Mouse (Mus musculus) intestine, embryonic 15.5 days (tissue): ENCODE results near the gene Zfp697. TPM values are rescaled to one million over a fixed set of nuclear protein-coding genes. Genes with fewer than 3 reads are reported as not detected.

Experiments used
- ATAC-seq: fragments of 200-750 bp; cut with Nextera tagmentation; 2 replicates; pipeline ENCODE4 v1.8.0; 2017; ENCODE audit warnings: moderate TSS enrichment, moderate library complexity
- H3K27ac ChIP-seq: fragments of 300-500 bp; sonication (generic); 2 replicates; pipeline ENCODE4 v1.5.1; 2015; ENCODE audit warnings: mild to moderate bottlenecking, inconsistent platforms
- H3K27me3 ChIP-seq: fragments of 300-500 bp; sonication (generic); replicated peaks from 2 replicates; pipeline ENCODE4 v1.6.1; 2015; ENCODE audit warnings: inconsistent platforms
- H3K36me3 ChIP-seq: fragments of 300-500 bp; sonication (generic); 2 replicates; pipeline ENCODE4 v1.6.1; 2015; ENCODE audit warnings: inconsistent platforms
- H3K4me1 ChIP-seq: fragments of 300-500 bp; sonication (generic); replicated peaks from 2 replicates; pipeline ENCODE4 v1.6.1; 2015; ENCODE audit warnings: inconsistent platforms
- H3K4me2 ChIP-seq: fragments of 300-500 bp; sonication (generic); replicated peaks from 2 replicates; pipeline ENCODE4 v1.6.1; 2015; ENCODE audit warnings: mild to moderate bottlenecking, inconsistent platforms
- H3K4me3 ChIP-seq: fragments of 300-500 bp; sonication (generic); replicated peaks from 2 replicates; pipeline ENCODE4 v1.5.1; 2015; ENCODE audit warnings: inconsistent platforms
- H3K9ac ChIP-seq: fragments of 300-500 bp; sonication (generic); 2 replicates; pipeline ENCODE4 v1.6.1; 2015; ENCODE audit warnings: inconsistent platforms
- H3K9me3 ChIP-seq: fragments of 300-500 bp; sonication (generic); 2 replicates; pipeline ENCODE4 v1.6.1; 2016; ENCODE audit warnings: inconsistent platforms
- WGBS: fragments of 180-500 bp; shearing (Covaris S2); methylation state at CpG from one replicate; pipeline ENCODE4 v1.1.7; 2015; 5-methylcytosine and 5-hydroxymethylcytosine counted together
- polyA plus RNA-seq: library from polyadenylated mRNA; unstranded; fragments of >200 nt; fragmentation: Nextera tagmentation; extraction: Ambion mirVana; gene quantifications from 2 replicates; pipeline ENCODE4 v1.2.1, GENCODE M21; 2015

The Zfp697 gene
- polyA plus RNA-seq, 1 experiment from 2014 or later = 7.1 TPM

- Histone ChIP-seq H3K27me3 (no peaks in the 10 kb centered on the region), H3K4me1 (no peaks in the 10 kb centered on the region), H3K27ac (no peak overlapping the region), H3K4me2 (no peak overlapping the region), H3K36me3 (no peaks in the 10 kb centered on the region), H3K9me3 (no peaks in the 10 kb centered on the region), H3K4me3 (no peak overlapping the region), H3K9ac (no peak overlapping the region)
- WGBS = 21% methylated on average over 8 of the region's 8 CpGs
- ATAC-seq = peak; percentile 71
Measured at GRCm38 (mm10) chr3:98348705-98349104, 33.6 kb upstream of the Zfp697 start.

GRCm38 (mm10) chr3:98353892-98354291, 28.4 kb upstream of the Zfp697 start:
- WGBS = 29% methylated on average over 7 of the region's 7 CpGs
- H3K4me2 ChIP-seq = no peak overlapping the region
- no peak overlapping the region for H3K9ac ChIP-seq
- no peaks in the 10 kb centered on the region for H3K9me3 ChIP-seq
- no peaks in the 10 kb centered on the region for H3K27me3 ChIP-seq
- H3K4me3 ChIP-seq = no peak overlapping the region
- H3K36me3 ChIP-seq = no peaks in the 10 kb centered on the region
- no peak for ATAC-seq
- no peaks in the 10 kb centered on the region for H3K4me1 ChIP-seq
- H3K27ac ChIP-seq = no peak overlapping the region

GRCm38 (mm10) chr3:98355344-98356025, 26.8 kb upstream of the Zfp697 start:
- Histone ChIP-seq H3K4me3 (no peak overlapping the region), H3K27me3 (no peaks in the 10 kb centered on the region), H3K4me1 (no peaks in the 10 kb centered on the region), H3K9ac (no peak overlapping the region), H3K27ac (no peak overlapping the region), H3K36me3 (no peaks in the 10 kb centered on the region), H3K4me2 (no peak overlapping the region), H3K9me3 (no peaks in the 10 kb centered on the region)
- ATAC-seq = 0 out of 2 replicates have a peak, but pooled peaks have one; percentile 31
- 63% methylated on average over 10 of the region's 10 CpGs for WGBS

GRCm38 (mm10) chr3:98356026-98356365, 26.3 kb upstream of the Zfp697 start:
- H3K9ac ChIP-seq = no peak overlapping the region
- no peaks in the 10 kb centered on the region for H3K4me1 ChIP-seq
- H3K9me3 ChIP-seq = no peaks in the 10 kb centered on the region
- no peak overlapping the region for H3K27ac ChIP-seq
- 0 out of 2 replicates have a peak, but pooled peaks have one; percentile 4 for ATAC-seq
- H3K4me3 ChIP-seq = no peak overlapping the region
- WGBS = 65% methylated on average over 6 of the region's 6 CpGs
- H3K27me3 ChIP-seq = no peaks in the 10 kb centered on the region
- H3K36me3 ChIP-seq = no peaks in the 10 kb centered on the region
- no peak overlapping the region for H3K4me2 ChIP-seq

- H3K36me3 ChIP-seq = no peaks in the 10 kb centered on the region
- no peak overlapping the region for H3K4me2 ChIP-seq
- H3K4me1 ChIP-seq = no peaks in the 10 kb centered on the region
- no peak overlapping the region for H3K27ac ChIP-seq
- WGBS = 69% methylated on average over 3 of the region's 3 CpGs
- H3K27me3 ChIP-seq = no peaks in the 10 kb centered on the region
- H3K9ac ChIP-seq = no peak overlapping the region
- H3K9me3 ChIP-seq = no peaks in the 10 kb centered on the region
- no peak for ATAC-seq
- H3K4me3 ChIP-seq = no peak overlapping the region
Measured at GRCm38 (mm10) chr3:98356632-98357370, 25.5 kb upstream of the Zfp697 start.

GRCm38 (mm10) chr3:98362753-98363152, 19.5 kb upstream of the Zfp697 start:
- no peaks in the 10 kb centered on the region for H3K27me3 ChIP-seq
- no peaks in the 10 kb centered on the region for H3K4me1 ChIP-seq
- 34% methylated on average over 2 of the region's 2 CpGs for WGBS
- no peaks in the 10 kb centered on the region for H3K9me3 ChIP-seq
- H3K36me3 ChIP-seq = no peaks in the 10 kb centered on the region
- ATAC-seq = peak; percentile 62; the same call in 1 of the 2 replicates
- H3K27ac ChIP-seq = no peak overlapping the region
- H3K4me3 ChIP-seq = no peak overlapping the region
- no peak overlapping the region for H3K9ac ChIP-seq
- no peak overlapping the region for H3K4me2 ChIP-seq

GRCm38 (mm10) chr3:98366086-98366485, 16.2 kb upstream of the Zfp697 start:
- H3K4me2 ChIP-seq = no peak overlapping the region
- 76% methylated on average over 3 of the region's 3 CpGs for WGBS
- no peak for ATAC-seq
- H3K36me3 ChIP-seq = no peaks in the 10 kb centered on the region
- no peak overlapping the region for H3K9ac ChIP-seq
- H3K27me3 ChIP-seq = no peaks in the 10 kb centered on the region
- no peaks in the 10 kb centered on the region for H3K9me3 ChIP-seq
- H3K27ac ChIP-seq = no peak overlapping the region
- no peaks in the 10 kb centered on the region for H3K4me1 ChIP-seq
- no peak overlapping the region for H3K4me3 ChIP-seq

- ATAC-seq = no peak
- no peaks in the 10 kb centered on the region for H3K9me3 ChIP-seq
- no peak overlapping the region for H3K4me2 ChIP-seq
- no peaks in the 10 kb centered on the region for H3K27me3 ChIP-seq
- H3K36me3 ChIP-seq = no peaks in the 10 kb centered on the region
- H3K9ac ChIP-seq = no peak overlapping the region
- no peak overlapping the region for H3K4me3 ChIP-seq
- WGBS = 72% methylated on average over 4 of the region's 4 CpGs
- no peaks in the 10 kb centered on the region for H3K4me1 ChIP-seq
- H3K27ac ChIP-seq = no peak overlapping the region
Measured at GRCm38 (mm10) chr3:98366823-98367222, 15.4 kb upstream of the Zfp697 start.

- 58% methylated on average over 4 of the region's 4 CpGs for WGBS
- Histone ChIP-seq H3K9ac (no peak overlapping the region), H3K4me3 (no peak overlapping the region), H3K9me3 (no peaks in the 10 kb centered on the region), H3K36me3 (no peaks in the 10 kb centered on the region), H3K4me1 (no peaks in the 10 kb centered on the region), H3K27me3 (no peaks in the 10 kb centered on the region), H3K4me2 (no peak overlapping the region), H3K27ac (no peak overlapping the region)
- ATAC-seq = no peak
Measured at GRCm38 (mm10) chr3:98368283-98368682, 14.0 kb upstream of the Zfp697 start.

GRCm38 (mm10) chr3:98368776-98369175, 13.5 kb upstream of the Zfp697 start:
- Histone ChIP-seq H3K36me3 (no peaks in the 10 kb centered on the region), H3K9me3 (no peaks in the 10 kb centered on the region), H3K27ac (no peak overlapping the region), H3K4me1 (no peaks in the 10 kb centered on the region), H3K4me2 (no peak overlapping the region), H3K4me3 (no peak overlapping the region), H3K27me3 (no peaks in the 10 kb centered on the region), H3K9ac (no peak overlapping the region)
- no peak for ATAC-seq
- 98% methylated on average over 2 of the region's 2 CpGs for WGBS

GRCm38 (mm10) chr3:98374062-98374719, 8.1 kb upstream of the Zfp697 start:
- 49% methylated on average over 3 of the region's 3 CpGs for WGBS
- no peak for ATAC-seq
- no peaks in the 10 kb centered on the region for H3K27me3 ChIP-seq
- H3K27ac ChIP-seq = no peak overlapping the region
- H3K4me3 ChIP-seq = no peak overlapping the region
- no peaks in the 10 kb centered on the region for H3K9me3 ChIP-seq
- H3K4me1 ChIP-seq = no peaks in the 10 kb centered on the region
- no peak overlapping the region for H3K9ac ChIP-seq
- H3K36me3 ChIP-seq = no peaks in the 10 kb centered on the region
- H3K4me2 ChIP-seq = no peak overlapping the region

- H3K4me3 ChIP-seq = no peak overlapping the region
- ATAC-seq = no peak
- WGBS = 78% methylated on average over 5 of the region's 5 CpGs
- no peaks in the 10 kb centered on the region for H3K36me3 ChIP-seq
- H3K27me3 ChIP-seq = no peaks in the 10 kb centered on the region
- no peak overlapping the region for H3K9ac ChIP-seq
- H3K9me3 ChIP-seq = no peaks in the 10 kb centered on the region
- H3K4me1 ChIP-seq = no peaks in the 10 kb centered on the region
- no peak overlapping the region for H3K27ac ChIP-seq
- H3K4me2 ChIP-seq = no peak overlapping the region
Measured at GRCm38 (mm10) chr3:98374980-98375379, 7.3 kb upstream of the Zfp697 start.
